Mouse (Mus musculus) kidney, adult 2 months (tissue): Measurements from ENCODE around the gene Igsf21. TPM values are rescaled to one million over a fixed set of nuclear protein-coding genes. Genes with fewer than 3 reads are reported as not detected.
A peak's percentile ranks its signal among the peaks of the same experiment; 100 is the strongest.

Experiments used
- DNase-seq: peaks from one replicate; pipeline ENCODE4 v3.0.0; 2021
- H3K27ac ChIP-seq: fragments of 200-500 bp; 2 replicates; pipeline ENCODE4 v1.5.1; 2012; ENCODE audit warnings: low read depth, low read length, control low read depth, inconsistent platforms; ENCODE audit not compliant: insufficient read depth
- H3K27me3 ChIP-seq: fragments of 200-500 bp; replicated peaks from 2 replicates; pipeline ENCODE4 v1.6.1; 2012; ENCODE audit warnings: mild to moderate bottlenecking, moderate library complexity, low read length, inconsistent platforms; ENCODE audit not compliant: control insufficient read depth, insufficient read depth
- H3K36me3 ChIP-seq: fragments of 200-500 bp; 2 replicates; pipeline ENCODE4 v1.6.1; 2012; ENCODE audit warnings: mild to moderate bottlenecking, moderate library complexity, low read length, inconsistent platforms; ENCODE audit not compliant: control insufficient read depth, insufficient read depth
- H3K4me1 ChIP-seq: fragments of 200-500 bp; 2 replicates; pipeline ENCODE4 v1.6.1; 2011; ENCODE audit warnings: low read length; ENCODE audit not compliant: control insufficient read depth, insufficient read depth
- H3K4me3 ChIP-seq: fragments of 200-500 bp; 2 replicates; pipeline ENCODE4 v1.5.1; 2011; ENCODE audit warnings: mild to moderate bottlenecking, low read depth, low read length, control low read depth; ENCODE audit not compliant: insufficient read depth
- CTCF ChIP-seq: fragments of 200-500 bp; conservative IDR thresholded peaks from 2 replicates; pipeline ENCODE4 v1.5.1; 2011; ENCODE audit warnings: low read depth, mild to moderate bottlenecking, control low read depth, low read length, moderate library complexity, mixed read lengths; ENCODE audit not compliant: insufficient read depth, insufficient read length
- POLR2A ChIP-seq: fragments of 200-500 bp; IDR thresholded peaks from one replicate; pipeline ENCODE4 v1.6.1; 2011; ENCODE audit warnings: low read depth, low read length, control low read depth
- WGBS: fragments of 180-500 bp; shearing (Covaris S2); methylation state at CpG from one replicate; pipeline ENCODE4 v1.1.7; 2018; 5-methylcytosine and 5-hydroxymethylcytosine counted together
- polyA plus RNA-seq: library from polyadenylated mRNA; depleted of rRNA; stranded (reverse); fragments of >200 nt; gene quantifications from 2 replicates; pipeline ENCODE4 v1.2.3, GENCODE M21; 2012

The Igsf21 gene
- polyA plus RNA-seq, 1 experiment, result 0.39 TPM

- TF ChIP-seq POLR2A (no peak), CTCF (no peak)
- Histone ChIP-seq H3K36me3 (no peaks in the 10 kb centered on the region), H3K4me1 (no peaks in the 10 kb centered on the region), H3K27ac (no peak overlapping the region), H3K27me3 (no peaks in the 10 kb centered on the region), H3K4me3 (no peak overlapping the region)
- WGBS, result 55% methylated on average over 12 of the region's 12 CpGs
- DNase-seq, result no peak
Measured at GRCm38 (mm10) chr4:140205811-140206231, 40.8 kb downstream of the Igsf21 start.

- Histone ChIP-seq H3K27ac (no peak overlapping the region), H3K4me1 (no peaks in the 10 kb centered on the region), H3K36me3 (no peaks in the 10 kb centered on the region), H3K4me3 (no peak overlapping the region), H3K27me3 (no peaks in the 10 kb centered on the region)
- WGBS, result 35% methylated on average over 10 of the region's 10 CpGs
- no peak for DNase-seq
- TF ChIP-seq POLR2A (no peak), CTCF (no peak)
Measured at GRCm38 (mm10) chr4:140204775-140205174, 41.8 kb downstream of the Igsf21 start.

- no peaks in the 10 kb centered on the region for H3K4me1 ChIP-seq
- peak; percentile 87 for DNase-seq
- H3K36me3 ChIP-seq, result no peaks in the 10 kb centered on the region
- no peak overlapping the region for H3K4me3 ChIP-seq
- WGBS, result 33% methylated on average over 12 of the region's 12 CpGs
- H3K27me3 ChIP-seq, result no peaks in the 10 kb centered on the region
- H3K27ac ChIP-seq, result no peak overlapping the region
- no peak for TF ChIP-seq POLR2A
- TF ChIP-seq CTCF, result no peak
Measured at GRCm38 (mm10) chr4:140203696-140204272, 42.8 kb downstream of the Igsf21 start.

- no peak for TF ChIP-seq POLR2A
- TF ChIP-seq CTCF, result no peak
- no peaks in the 10 kb centered on the region for H3K27me3 ChIP-seq
- no peak overlapping the region for H3K4me3 ChIP-seq
- no peak overlapping the region for H3K27ac ChIP-seq
- no peaks in the 10 kb centered on the region for H3K4me1 ChIP-seq
- H3K36me3 ChIP-seq, result no peaks in the 10 kb centered on the region
- 57% methylated on average over 6 of the region's 6 CpGs for whole genome bisulfite sequencing
- DNase-seq, result no peak
Measured at GRCm38 (mm10) chr4:140202196-140202595, 44.4 kb downstream of the Igsf21 start.

DNA sequence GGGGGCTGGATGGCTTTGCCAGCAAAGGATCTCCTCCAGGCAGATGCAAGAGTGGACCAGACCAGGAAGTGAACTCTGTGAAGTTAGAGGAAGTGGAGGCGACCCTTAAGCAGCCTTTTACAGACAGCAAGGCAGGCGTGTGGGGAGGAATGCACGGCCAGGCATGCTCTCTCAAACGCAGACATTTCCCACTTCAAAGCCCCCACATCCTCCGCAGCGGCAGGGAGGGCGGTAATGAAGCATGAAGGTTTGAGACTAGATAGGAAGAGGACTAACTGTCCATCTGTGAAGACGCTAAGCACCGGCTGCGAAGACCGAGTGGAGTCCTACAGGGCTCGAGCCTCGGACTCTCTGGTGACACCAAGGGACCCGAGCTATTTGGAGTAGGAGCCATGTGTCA is 46.3 kb downstream of the Igsf21 start:
- H3K27ac ChIP-seq, result no peak overlapping the region
- H3K27me3 ChIP-seq, result no peaks in the 10 kb centered on the region
- no peak overlapping the region for H3K4me3 ChIP-seq
- no peak for DNase-seq
- no peaks in the 10 kb centered on the region for H3K36me3 ChIP-seq
- H3K4me1 ChIP-seq, result no peaks in the 10 kb centered on the region
- TF ChIP-seq CTCF, result no peak
- no peak for TF ChIP-seq POLR2A
- 17% methylated on average over 14 of the region's 14 CpGs for WGBS

- Histone ChIP-seq H3K36me3 (no peaks in the 10 kb centered on the region), H3K27me3 (no peaks in the 10 kb centered on the region), H3K27ac (no peak overlapping the region), H3K4me1 (no peaks in the 10 kb centered on the region), H3K4me3 (no peak overlapping the region)
- 77% methylated on average over 9 of the region's 9 CpGs for WGBS
- no peak for DNase-seq
- TF ChIP-seq POLR2A (no peak), CTCF (no peak)
Measured at GRCm38 (mm10) chr4:140196717-140197116, 49.9 kb downstream of the Igsf21 start.

DNA sequence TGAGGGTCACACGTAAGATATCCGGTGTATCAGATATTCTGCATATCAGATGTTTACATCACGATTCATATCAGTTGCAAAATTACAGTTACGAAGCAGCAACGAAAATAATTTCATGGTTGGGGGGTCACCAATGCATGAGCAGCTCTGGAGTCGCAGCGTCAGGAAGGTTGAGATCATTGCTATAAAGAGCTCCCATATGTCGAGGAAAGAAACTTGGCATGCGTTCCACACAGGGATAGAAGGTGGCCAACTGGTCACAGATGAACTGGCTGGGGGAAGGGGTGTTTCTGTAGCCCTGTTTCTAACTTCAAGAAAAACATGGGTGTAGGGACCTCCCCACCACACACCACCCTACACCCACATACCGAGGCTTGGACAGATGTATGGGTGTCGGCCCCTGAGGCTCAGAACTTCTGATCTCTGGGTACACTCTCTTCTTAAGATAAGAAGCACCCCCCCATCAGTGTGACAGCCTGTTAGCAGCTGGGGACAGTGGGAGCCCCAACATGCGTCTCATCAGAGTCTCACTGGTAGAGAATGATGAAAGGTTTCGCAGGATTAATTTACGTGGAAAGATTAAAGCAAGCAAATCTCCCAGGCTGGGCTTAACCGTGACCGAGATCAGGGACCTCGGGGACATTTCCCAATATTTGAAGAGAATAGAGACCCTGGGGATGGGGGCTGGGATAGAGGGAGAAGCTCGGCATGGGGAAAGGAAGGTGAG is 54.1 kb downstream of the Igsf21 start:
- no peak for TF ChIP-seq CTCF
- TF ChIP-seq POLR2A, result no peak
- Histone ChIP-seq H3K36me3 (no peaks in the 10 kb centered on the region), H3K4me1 (no peaks in the 10 kb centered on the region), H3K27ac (no peak overlapping the region), H3K4me3 (no peak overlapping the region), H3K27me3 (no peaks in the 10 kb centered on the region)
- DNase-seq, result no peak
- 80% methylated on average over 18 of the region's 18 CpGs for WGBS
